Mouse (Mus musculus): Measurements from ENCODE around the gene Atf5. TPM values are rescaled to one million over a fixed set of nuclear protein-coding genes. Genes with fewer than 3 reads are reported as not detected.

Gene Atf5
- polyA plus RNA-seq, 1 experiment from 2014 or later, result 5.7 TPM

DNA sequence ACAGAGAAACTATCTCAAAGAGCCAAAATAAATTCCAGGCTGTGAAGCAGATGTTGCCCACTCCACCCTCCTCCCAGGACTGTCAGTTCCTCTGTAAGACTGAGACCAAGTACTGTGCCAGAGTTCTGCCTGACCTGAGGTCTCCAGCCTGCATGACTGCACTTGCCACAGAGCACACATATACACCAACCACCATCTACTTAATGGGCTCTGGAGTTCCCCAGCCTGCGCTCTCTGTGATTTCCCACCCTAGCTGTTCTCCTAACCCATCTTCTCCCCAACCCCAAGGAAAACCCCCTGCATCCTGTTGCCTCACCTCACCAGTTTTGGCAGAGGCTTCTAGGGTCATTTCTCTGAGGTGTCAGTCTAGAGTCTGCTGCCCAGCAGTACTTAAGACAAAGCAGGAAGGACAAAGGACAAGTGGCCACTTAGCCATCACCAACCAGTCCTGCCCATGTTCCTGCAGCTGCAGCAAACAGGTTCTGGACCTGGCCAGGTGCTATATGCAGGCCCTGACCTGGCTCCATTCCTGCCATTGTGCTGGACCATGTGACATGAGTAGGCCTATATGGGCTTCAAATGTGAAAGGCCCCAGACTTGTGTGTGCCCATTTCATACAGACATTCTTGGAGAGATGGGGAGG, 19.0 kb upstream of the Atf5 start:
- no peak overlapping the region for H3K4me3 ChIP-seq
- peaks cover 17% of the 10 kb centered on the region for H3K27me3 ChIP-seq
- 84% methylated on average over 1 of the region's 1 CpGs for WGBS
- no peak overlapping the region for H3K4me2 ChIP-seq
- H3K27ac ChIP-seq, result no peak overlapping the region
- ATAC-seq (ENCODE audit: insufficient number of reproducible peaks, low FRiP score, low TSS enrichment, low read depth), result no peak
- peaks cover 28% of the 10 kb centered on the region for H3K4me1 ChIP-seq
- H3K36me3 ChIP-seq, result peaks cover 16% of the 10 kb centered on the region
- no peak overlapping the region for H3K9ac ChIP-seq
- no peaks in the 10 kb centered on the region for H3K9me3 ChIP-seq

GRCm38 (mm10) chr7:44832763-44833162, 16.3 kb upstream of the Atf5 start:
- no peaks in the 10 kb centered on the region for H3K27me3 ChIP-seq
- 0 out of 2 replicates have a peak overlapping the region, but pooled peaks have one; percentile 27 for H3K27ac ChIP-seq
- H3K4me2 ChIP-seq, result no peak overlapping the region
- H3K4me1 ChIP-seq, result peaks cover 13% of the 10 kb centered on the region; the same call in 1 of the 2 replicates
- no peak overlapping the region for H3K4me3 ChIP-seq
- peaks cover 40% of the 10 kb centered on the region for H3K36me3 ChIP-seq
- ATAC-seq (ENCODE audit: insufficient number of reproducible peaks, low FRiP score, low TSS enrichment, low read depth), result 0 out of 2 replicates have a peak, but pooled peaks have one; percentile 26
- WGBS, result 30% methylated on average over 4 of the region's 4 CpGs
- H3K9ac ChIP-seq, result no peak overlapping the region
- no peaks in the 10 kb centered on the region for H3K9me3 ChIP-seq

DNA sequence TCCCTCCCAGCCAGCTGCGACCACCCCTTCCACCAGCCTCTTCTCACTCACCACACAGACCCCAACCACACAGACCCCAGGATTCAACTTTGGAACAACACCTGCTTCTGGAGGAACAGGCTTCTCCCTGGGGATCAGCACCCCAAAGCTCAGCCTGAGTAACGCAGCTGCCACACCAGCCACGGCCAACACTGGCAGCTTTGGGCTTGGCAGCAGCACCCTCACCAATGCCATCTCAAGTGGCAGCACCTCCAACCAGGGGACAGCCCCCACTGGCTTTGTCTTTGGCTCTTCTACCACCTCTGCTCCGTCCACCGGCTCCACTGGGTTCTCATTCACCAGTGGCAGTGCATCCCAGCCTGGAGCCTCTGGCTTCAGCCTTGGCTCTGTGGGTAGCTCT, 12.2 kb upstream of the Atf5 start:
- Histone ChIP-seq H3K9ac (no peak overlapping the region), H3K36me3 (peaks cover 43% of the 10 kb centered on the region), H3K9me3 (no peaks in the 10 kb centered on the region), H3K4me1 (peaks cover 16% of the 10 kb centered on the region), H3K27ac (no peak overlapping the region), H3K4me2 (no peak overlapping the region), H3K4me3 (no peak overlapping the region), H3K27me3 (no peaks in the 10 kb centered on the region)
- ATAC-seq (ENCODE audit: insufficient number of reproducible peaks, low FRiP score, low TSS enrichment, low read depth), result no peak
- 85% methylated on average over 5 of the region's 5 CpGs for WGBS

- 77% methylated on average over 3 of the region's 3 CpGs for WGBS
- no peak overlapping the region for H3K27ac ChIP-seq
- no peaks in the 10 kb centered on the region for H3K9me3 ChIP-seq
- no peak overlapping the region for H3K9ac ChIP-seq
- no peak for ATAC-seq (ENCODE audit: insufficient number of reproducible peaks, low FRiP score, low TSS enrichment, low read depth)
- peaks cover 40% of the 10 kb centered on the region for H3K36me3 ChIP-seq
- H3K27me3 ChIP-seq, result no peaks in the 10 kb centered on the region
- H3K4me1 ChIP-seq, result peaks cover 11% of the 10 kb centered on the region; the same call in 1 of the 2 replicates
- no peak overlapping the region for H3K4me3 ChIP-seq
- no peak overlapping the region for H3K4me2 ChIP-seq
Observed at GRCm38 (mm10) chr7:44826771-44827170, 10.3 kb upstream of the Atf5 start.

GRCm38 (mm10) chr7:44824872-44825271, 8.4 kb upstream of the Atf5 start:
- no peak overlapping the region for H3K4me2 ChIP-seq
- no peak for ATAC-seq (ENCODE audit: insufficient number of reproducible peaks, low FRiP score, low TSS enrichment, low read depth)
- no peaks in the 10 kb centered on the region for H3K27me3 ChIP-seq
- WGBS, result 16% methylated on average over 3 of the region's 3 CpGs
- peaks cover 23% of the 10 kb centered on the region for H3K36me3 ChIP-seq
- peaks cover 24% of the 10 kb centered on the region for H3K4me1 ChIP-seq
- H3K9ac ChIP-seq, result no peak overlapping the region
- no peak overlapping the region for H3K27ac ChIP-seq
- no peak overlapping the region for H3K4me3 ChIP-seq
- H3K9me3 ChIP-seq, result no peaks in the 10 kb centered on the region

- no peak for ATAC-seq (ENCODE audit: insufficient number of reproducible peaks, low FRiP score, low TSS enrichment, low read depth)
- H3K9ac ChIP-seq, result no peak overlapping the region
- 44% methylated on average over 7 of the region's 7 CpGs for WGBS
Observed at GRCm38 (mm10) chr7:44823409-44823808, 7.0 kb upstream of the Atf5 start.

GRCm38 (mm10) chr7:44821666-44822448, 5.4 kb upstream of the Atf5 start:
- Histone ChIP-seq H3K27me3 (no peaks in the 10 kb centered on the region), H3K9ac (no peak overlapping the region), H3K4me2 (no peak overlapping the region), H3K4me1 (peaks cover 51% of the 10 kb centered on the region), H3K4me3 (no peak overlapping the region), H3K9me3 (no peaks in the 10 kb centered on the region), H3K27ac (no peak overlapping the region), H3K36me3 (no peaks in the 10 kb centered on the region; the same call in 1 of the 2 replicates)
- ATAC-seq (ENCODE audit: insufficient number of reproducible peaks, low FRiP score, low TSS enrichment, low read depth), result no peak
- WGBS, result 82% methylated on average over 7 of the region's 7 CpGs

More at GRCm38 (mm10) chr7:44823409-44823808, 7.0 kb upstream of the Atf5 start:
- Histone ChIP-seq H3K9me3 (no peaks in the 10 kb centered on the region), H3K27ac (no peak overlapping the region), H3K27me3 (no peaks in the 10 kb centered on the region), H3K4me2 (no peak overlapping the region), H3K4me3 (no peak overlapping the region), H3K4me1 (peaks cover 38% of the 10 kb centered on the region), H3K36me3 (peaks cover 8% of the 10 kb centered on the region)

- Histone ChIP-seq H3K27ac (no peak overlapping the region), H3K9ac (no peak overlapping the region), H3K36me3 (no peaks in the 10 kb centered on the region; the same call in 1 of the 2 replicates), H3K4me2 (no peak overlapping the region), H3K4me1 (peaks cover 52% of the 10 kb centered on the region), H3K9me3 (no peaks in the 10 kb centered on the region), H3K4me3 (no peak overlapping the region), H3K27me3 (no peaks in the 10 kb centered on the region)
- 79% methylated on average over 3 of the region's 3 CpGs for WGBS
- ATAC-seq (ENCODE audit: insufficient number of reproducible peaks, low FRiP score, low TSS enrichment, low read depth), result no peak
Observed at GRCm38 (mm10) chr7:44820525-44820924, 4.1 kb upstream of the Atf5 start.

DNA sequence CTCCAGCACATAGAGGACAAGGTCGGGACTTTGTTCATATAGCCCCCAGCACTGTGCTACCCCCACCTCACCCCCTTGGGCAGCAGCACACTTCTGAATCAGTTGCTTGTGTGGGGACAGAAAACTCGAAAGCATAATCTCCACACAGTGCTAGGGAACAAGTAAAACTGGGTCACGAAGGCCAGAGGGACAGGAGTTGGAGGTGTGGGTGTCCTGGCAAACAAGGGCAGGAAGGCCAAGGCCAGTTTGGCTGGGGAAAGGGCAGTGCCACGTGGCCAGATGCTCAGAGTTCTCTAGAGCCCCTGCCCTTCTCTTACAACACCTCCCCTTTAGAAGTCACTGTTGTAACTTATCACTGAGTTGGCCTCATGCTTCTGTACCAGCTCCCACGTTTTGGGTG, 3.4 kb upstream of the Atf5 start:
- WGBS, result 61% methylated on average over 5 of the region's 5 CpGs
- H3K4me3 ChIP-seq, result peak overlapping the region; percentile 86; the same call in 1 of the 2 replicates
- H3K4me1 ChIP-seq, result peaks cover 59% of the 10 kb centered on the region

GRCm38 (mm10) chr7:44819391-44819790, 2.9 kb upstream of the Atf5 start:
- Histone ChIP-seq H3K4me1 (peaks cover 57% of the 10 kb centered on the region), H3K27ac (peak overlapping the region; percentile 67; the same call in 1 of the 2 replicates), H3K4me3 (peak overlapping the region; percentile 86), H3K27me3 (no peaks in the 10 kb centered on the region), H3K36me3 (peaks cover 3% of the 10 kb centered on the region; the same call in 1 of the 2 replicates), H3K9me3 (no peaks in the 10 kb centered on the region), H3K9ac (0 out of 2 replicates have a peak overlapping the region, but pooled peaks have one; percentile 17), H3K4me2 (peak overlapping the region; percentile 71; the same call in 1 of the 2 replicates)
- no peak for ATAC-seq (ENCODE audit: insufficient number of reproducible peaks, low FRiP score, low TSS enrichment, low read depth)
- WGBS, result 89% methylated on average over 2 of the region's 2 CpGs

More for the DNA sequence above, 3.4 kb upstream of the Atf5 start:
- H3K9ac ChIP-seq, result no peak overlapping the region
- peak overlapping the region; percentile 71; the same call in 1 of the 2 replicates for H3K4me2 ChIP-seq
- H3K36me3 ChIP-seq, result no peaks in the 10 kb centered on the region; the same call in 1 of the 2 replicates
- no peak for ATAC-seq (ENCODE audit: insufficient number of reproducible peaks, low FRiP score, low TSS enrichment, low read depth)
- peak overlapping the region; percentile 44; the same call in 1 of the 2 replicates for H3K27ac ChIP-seq
- no peaks in the 10 kb centered on the region for H3K9me3 ChIP-seq
- H3K27me3 ChIP-seq, result no peaks in the 10 kb centered on the region

DNA sequence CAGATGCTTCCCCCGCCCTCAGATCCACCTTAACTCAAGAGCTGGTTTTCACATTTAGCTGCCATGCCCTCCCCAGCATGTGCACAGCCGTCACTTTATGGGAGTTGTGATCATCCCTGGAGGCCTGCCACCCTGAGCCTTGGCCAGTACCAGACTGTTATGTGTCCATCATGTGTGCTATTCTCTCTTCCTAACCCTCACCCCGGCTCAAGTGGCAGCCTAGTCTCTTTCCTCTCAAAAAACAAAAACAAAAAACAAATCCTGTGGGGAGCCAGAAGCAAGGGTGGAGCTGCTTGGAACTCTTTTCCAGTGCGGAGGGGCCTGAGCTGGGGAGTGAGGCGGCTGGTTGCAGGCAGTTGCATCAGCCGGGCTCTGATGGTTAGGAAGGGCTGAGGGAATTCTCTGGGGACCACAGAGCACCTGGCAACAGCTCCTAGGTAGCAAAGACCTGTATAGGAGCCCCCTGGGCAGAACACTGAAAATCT, 2.3 kb upstream of the Atf5 start:
- Histone ChIP-seq H3K4me1 (peaks cover 53% of the 10 kb centered on the region), H3K4me3 (peak overlapping the region; percentile 86), H3K27ac (peak overlapping the region; percentile 67), H3K4me2 (peak overlapping the region; percentile 71), H3K9ac (0 out of 2 replicates have a peak overlapping the region, but pooled peaks have one; percentile 17), H3K9me3 (no peaks in the 10 kb centered on the region), H3K36me3 (peaks cover 8% of the 10 kb centered on the region; the same call in 1 of the 2 replicates), H3K27me3 (no peaks in the 10 kb centered on the region)
- ATAC-seq (ENCODE audit: insufficient number of reproducible peaks, low FRiP score, low TSS enrichment, low read depth), result no peak
- 33% methylated on average over 6 of the region's 6 CpGs for WGBS
